Mouse (Mus musculus) liver, embryonic 11.5 days (tissue): ENCODE data around the gene Ankfn1. TPM values are rescaled to one million over a fixed set of nuclear protein-coding genes. Genes with fewer than 3 reads are reported as not detected.

Experiments used
- ATAC-seq: fragments of 200-750 bp; cut with Nextera tagmentation; replicated peaks from 2 replicates; pipeline ENCODE4 v1.8.0; 2017; ENCODE audit warnings: moderate number of reproducible peaks, mild to moderate bottlenecking, moderate TSS enrichment, moderate library complexity; ENCODE audit not compliant: low FRiP score
- DNase-seq: peaks from one replicate; pipeline ENCODE4 v3.0.0-alpha.2; 2017; ENCODE audit warnings: low spot score
- H3K27ac ChIP-seq: fragments of 300-500 bp; sonication (generic); 2 replicates; pipeline ENCODE4 v1.5.1; 2014; ENCODE audit warnings: mild to moderate bottlenecking, low read depth, low read length, control low read depth
- H3K27me3 ChIP-seq: fragments of 300-500 bp; sonication (generic); replicated peaks from 2 replicates; pipeline ENCODE4 v1.6.1; 2014; ENCODE audit warnings: low read length, mixed read lengths; ENCODE audit not compliant: control insufficient read depth, insufficient read depth
- H3K36me3 ChIP-seq: fragments of 300-500 bp; sonication (generic); 2 replicates; pipeline ENCODE4 v1.6.1; 2014; ENCODE audit warnings: mild to moderate bottlenecking, low read length, moderate library complexity, mixed read lengths; ENCODE audit not compliant: control insufficient read depth, insufficient read depth
- H3K4me1 ChIP-seq: fragments of 300-500 bp; sonication (generic); replicated peaks from 2 replicates; pipeline ENCODE4 v1.6.1; 2014; ENCODE audit warnings: low read length, mixed read lengths; ENCODE audit not compliant: control insufficient read depth, insufficient read depth
- H3K4me2 ChIP-seq: fragments of 300-500 bp; sonication (generic); 2 replicates; pipeline ENCODE4 v1.6.1; 2014; ENCODE audit warnings: mild to moderate bottlenecking, control low read depth, moderate library complexity
- H3K4me3 ChIP-seq: fragments of 300-500 bp; sonication (generic); 2 replicates; pipeline ENCODE4 v1.5.1; 2014; ENCODE audit warnings: low read depth, low read length, control low read depth
- H3K9ac ChIP-seq: fragments of 300-500 bp; sonication (generic); 2 replicates; pipeline ENCODE4 v1.6.1; 2014; ENCODE audit warnings: low read depth, low read length, control low read depth
- H3K9me3 ChIP-seq: fragments of 300-500 bp; sonication (generic); 2 replicates; pipeline ENCODE4 v1.6.1; 2016; ENCODE audit warnings: low read length, inconsistent platforms, mixed read lengths; ENCODE audit not compliant: control insufficient read depth
- WGBS: fragments of 180-500 bp; shearing (Covaris S2); extraction: QIAGEN DNeasy Blood & Tissue Kit; methylation state at CpG from one replicate; pipeline ENCODE4 v1.1.7; 2014; 5-methylcytosine and 5-hydroxymethylcytosine counted together
- polyA plus RNA-seq: library from polyadenylated mRNA; unstranded; fragments of >200 nt; fragmentation: Nextera tagmentation; extraction: Ambion mirVana; gene quantifications from 2 replicates; pipeline ENCODE4 v1.2.1, GENCODE M21; 2014

The Ankfn1 gene
- polyA plus RNA-seq, 1 experiment from 2014 or later, result not detected

DNA sequence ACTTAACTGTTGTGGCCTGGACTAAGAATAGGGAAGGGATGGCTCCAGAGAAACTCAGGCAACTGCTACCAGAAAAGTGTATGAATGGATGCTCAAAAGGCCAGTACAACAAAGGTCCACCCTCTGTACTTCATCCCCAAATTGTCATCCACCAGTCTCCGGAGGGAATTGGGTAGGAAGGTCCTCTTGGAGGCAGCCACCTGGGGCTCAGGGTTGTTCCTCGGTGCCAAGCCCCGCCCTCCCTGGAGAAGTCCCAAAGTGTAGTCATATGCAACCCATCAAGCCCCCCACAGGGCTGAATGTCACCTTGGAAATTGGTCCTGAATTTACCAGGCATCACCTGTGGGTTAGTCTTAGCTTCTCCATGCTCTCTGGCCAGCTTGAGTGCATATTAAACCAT, 413.5 kb downstream of the Ankfn1 start:
- Histone ChIP-seq H3K4me2 (no peak overlapping the region), H3K4me1 (no peaks in the 10 kb centered on the region), H3K36me3 (no peaks in the 10 kb centered on the region), H3K9ac (no peak overlapping the region), H3K9me3 (no peaks in the 10 kb centered on the region), H3K27ac (no peak overlapping the region), H3K27me3 (no peaks in the 10 kb centered on the region), H3K4me3 (no peak overlapping the region)
- WGBS, result 78% methylated on average over 3 of the region's 3 CpGs
- no peak for DNase-seq
- no peak for ATAC-seq

DNA sequence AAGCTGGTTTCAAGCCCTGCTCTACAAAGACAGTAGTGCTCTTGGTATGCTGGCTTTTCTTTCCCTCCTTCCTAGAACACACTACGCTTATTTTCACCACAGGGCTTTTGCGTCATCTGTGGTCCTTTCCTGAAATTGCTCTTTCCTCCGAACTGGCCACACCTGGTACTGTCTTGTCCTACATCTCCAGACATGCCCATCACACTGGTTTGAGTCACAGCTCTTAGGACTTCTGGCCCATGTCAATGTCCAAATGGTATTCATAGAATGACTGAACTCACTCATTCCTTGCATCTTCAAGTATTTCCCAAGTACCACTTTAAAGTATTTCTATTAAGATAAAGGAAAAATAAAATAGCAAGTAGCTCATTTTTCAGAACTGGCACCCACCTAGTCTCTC, 416.6 kb downstream of the Ankfn1 start:
- Histone ChIP-seq H3K9ac (no peak overlapping the region), H3K4me3 (no peak overlapping the region), H3K9me3 (no peaks in the 10 kb centered on the region), H3K27me3 (no peaks in the 10 kb centered on the region; the same call in 1 of the 2 replicates), H3K27ac (no peak overlapping the region), H3K36me3 (no peaks in the 10 kb centered on the region), H3K4me1 (no peaks in the 10 kb centered on the region), H3K4me2 (no peak overlapping the region)
- 85% methylated on average over 3 of the region's 3 CpGs for WGBS
- DNase-seq (no peak), ATAC-seq (no peak)

DNA sequence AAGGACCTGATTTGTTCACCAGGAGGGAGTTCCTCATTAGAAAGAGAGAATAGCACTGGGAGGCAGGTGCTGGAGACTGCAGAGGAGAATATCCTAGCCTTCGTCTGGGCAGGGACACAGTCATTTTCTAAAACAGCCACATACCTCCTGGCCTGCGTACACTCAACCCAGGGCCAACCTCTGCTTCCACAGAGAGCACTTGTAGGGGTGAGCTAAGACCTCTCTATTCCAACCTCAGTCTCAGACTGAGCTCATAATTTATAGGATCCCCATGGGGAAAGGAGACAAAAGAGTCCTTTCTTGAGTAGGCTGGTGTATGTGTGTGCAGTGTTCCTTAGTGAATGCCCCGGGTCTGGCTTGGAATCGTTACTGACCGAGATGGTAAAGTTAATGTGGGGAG, 418.9 kb downstream of the Ankfn1 start:
- 77% methylated on average over 5 of the region's 5 CpGs for WGBS
- no peak for ATAC-seq
- Histone ChIP-seq H3K27me3 (no peaks in the 10 kb centered on the region; the same call in 1 of the 2 replicates), H3K4me3 (no peak overlapping the region), H3K4me1 (no peaks in the 10 kb centered on the region), H3K4me2 (no peak overlapping the region), H3K9ac (no peak overlapping the region), H3K27ac (no peak overlapping the region), H3K9me3 (no peaks in the 10 kb centered on the region), H3K36me3 (no peaks in the 10 kb centered on the region)
- no peak for DNase-seq

DNA sequence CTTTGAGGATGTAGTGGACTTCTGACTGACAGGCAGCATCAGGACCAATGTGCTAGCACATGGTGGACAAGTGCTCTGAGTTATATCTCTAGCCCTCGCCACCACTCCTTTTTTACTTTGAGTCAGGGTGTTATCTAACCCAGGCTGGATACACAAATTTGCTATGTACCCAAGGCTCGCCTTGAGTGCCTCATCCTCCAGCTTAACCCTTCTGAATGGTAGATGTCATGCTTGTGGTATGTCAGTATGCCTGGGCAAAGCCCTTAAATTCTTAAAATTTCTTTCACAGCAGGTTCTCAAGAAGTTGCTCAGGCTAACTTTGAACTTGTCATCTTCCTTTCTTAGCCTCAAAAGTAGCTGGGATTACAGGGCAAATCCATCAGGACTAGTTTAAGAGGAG, 421.0 kb downstream of the Ankfn1 start:
- no peaks in the 10 kb centered on the region for H3K4me1 ChIP-seq
- H3K36me3 ChIP-seq, result no peaks in the 10 kb centered on the region
- H3K9me3 ChIP-seq, result no peaks in the 10 kb centered on the region
- 49% methylated on average over 2 of the region's 2 CpGs for WGBS
- DNase-seq (no peak), ATAC-seq (no peak)
- no peak overlapping the region for H3K9ac ChIP-seq
- no peak overlapping the region for H3K27ac ChIP-seq
- H3K4me2 ChIP-seq, result no peak overlapping the region
- no peaks in the 10 kb centered on the region; the same call in 1 of the 2 replicates for H3K27me3 ChIP-seq
- no peak overlapping the region for H3K4me3 ChIP-seq

DNA sequence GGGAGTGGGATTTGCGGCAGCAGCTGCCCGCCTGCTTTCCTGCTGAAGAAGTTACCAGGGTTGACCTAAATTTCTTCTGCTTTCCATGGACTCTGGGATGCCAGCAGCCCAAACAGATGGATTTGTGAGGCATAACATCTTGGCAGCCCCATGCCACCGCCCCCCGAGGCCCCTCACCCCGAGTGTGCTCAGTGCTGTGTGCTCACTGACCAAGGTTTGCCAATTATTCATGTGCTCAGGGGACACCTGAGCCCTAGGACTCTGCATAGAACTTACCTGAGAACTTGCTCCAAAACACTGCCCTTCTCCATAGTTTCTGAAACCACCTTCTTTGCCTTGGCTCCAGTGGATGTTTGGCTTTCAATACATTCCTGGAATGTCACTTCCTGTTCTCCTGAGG, 421.4 kb downstream of the Ankfn1 start:
- H3K4me1 ChIP-seq, result no peaks in the 10 kb centered on the region
- WGBS, result 73% methylated on average over 5 of the region's 5 CpGs
- no peak overlapping the region for H3K27ac ChIP-seq
- H3K9me3 ChIP-seq, result no peaks in the 10 kb centered on the region
- no peak overlapping the region for H3K9ac ChIP-seq
- no peaks in the 10 kb centered on the region for H3K36me3 ChIP-seq
- no peaks in the 10 kb centered on the region; the same call in 1 of the 2 replicates for H3K27me3 ChIP-seq
- no peak for ATAC-seq
- H3K4me2 ChIP-seq, result no peak overlapping the region
- no peak overlapping the region for H3K4me3 ChIP-seq
- no peak for DNase-seq

DNA sequence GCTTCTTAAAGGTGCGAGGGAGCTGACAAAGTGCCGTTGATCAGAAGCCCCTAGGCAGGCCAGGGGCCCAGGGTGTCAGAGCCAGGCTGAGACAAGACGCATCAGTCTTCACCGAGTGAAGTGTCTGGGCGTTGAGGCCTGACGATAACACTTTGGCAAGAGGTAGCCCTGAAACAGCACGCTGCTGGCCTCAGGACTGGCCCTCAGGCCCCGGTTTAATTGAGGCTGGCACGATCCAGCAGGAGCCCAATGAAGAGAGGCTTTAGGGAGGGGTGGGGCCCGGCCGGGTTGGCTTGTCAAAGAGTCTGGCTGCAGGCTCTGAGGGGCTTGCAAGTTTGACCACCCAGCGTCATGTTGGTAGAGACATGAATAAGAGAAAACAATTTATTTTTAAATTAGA, 437.2 kb downstream of the Ankfn1 start:
- no peak overlapping the region for H3K27ac ChIP-seq

More for the DNA sequence above, 437.2 kb downstream of the Ankfn1 start:
- no peaks in the 10 kb centered on the region for H3K9me3 ChIP-seq
- DNase-seq, result no peak
- H3K4me1 ChIP-seq, result no peaks in the 10 kb centered on the region
- H3K27me3 ChIP-seq, result no peaks in the 10 kb centered on the region
- H3K36me3 ChIP-seq, result no peaks in the 10 kb centered on the region
- no peak overlapping the region for H3K4me2 ChIP-seq
- no peak for ATAC-seq
- no peak overlapping the region for H3K4me3 ChIP-seq
- no peak overlapping the region for H3K9ac ChIP-seq
- WGBS, result 38% methylated on average over 12 of the region's 12 CpGs

Other genes with a start within 250 kb of the Ankfn1 start
- gene Pctp, start 225.2 kb upstream of the Ankfn1 start, polyA plus RNA-seq, result 13.9 and 14.5 TPM in 2 replicates